Mouse (Mus musculus) limb, embryonic 14.5 days (tissue): ENCODE results near the gene Med13l. TPM values are rescaled to one million over a fixed set of nuclear protein-coding genes. Genes with fewer than 3 reads are reported as not detected.

Source experiments
- ATAC-seq: fragments of 200-750 bp; cut with Nextera tagmentation; 2 replicates; pipeline ENCODE4 v1.8.0; 2017; ENCODE audit warnings: low read depth, moderate number of reproducible peaks, moderate TSS enrichment; ENCODE audit not compliant: low FRiP score
- DNase-seq: peaks from one replicate; pipeline ENCODE4 v3.0.0-alpha.2; 2015; ENCODE audit warnings: low spot score
- H3K27ac ChIP-seq: fragments of 300-500 bp; sonication (generic); replicated peaks from 2 replicates; pipeline ENCODE4 v1.5.1; 2014; ENCODE audit warnings: low read depth, mild to moderate bottlenecking, low read length, moderate library complexity, mixed read lengths
- H3K27me3 ChIP-seq: fragments of 300-500 bp; sonication (generic); 2 replicates; pipeline ENCODE4 v1.6.1; 2014; ENCODE audit warnings: low read length, mixed read lengths; ENCODE audit not compliant: control insufficient read depth, insufficient read depth
- H3K36me3 ChIP-seq: fragments of 300-500 bp; sonication (generic); 2 replicates; pipeline ENCODE4 v1.6.1; 2014; ENCODE audit warnings: mild to moderate bottlenecking, low read length, moderate library complexity, mixed read lengths; ENCODE audit not compliant: control insufficient read depth, insufficient read depth
- H3K4me1 ChIP-seq: fragments of 300-500 bp; sonication (generic); 2 replicates; pipeline ENCODE4 v1.6.1; 2014; ENCODE audit warnings: antibody characterized with exemption, low read length, mixed read lengths; ENCODE audit not compliant: control insufficient read depth, insufficient read depth
- H3K4me2 ChIP-seq: fragments of 300-500 bp; sonication (generic); replicated peaks from 2 replicates; pipeline ENCODE4 v1.6.1; 2014; ENCODE audit warnings: low read depth, mild to moderate bottlenecking, low read length, moderate library complexity; ENCODE audit not compliant: severe bottlenecking
- H3K4me3 ChIP-seq: fragments of 300-500 bp; sonication (generic); replicated peaks from 2 replicates; pipeline ENCODE4 v1.5.1; 2014; ENCODE audit warnings: low read length
- H3K9ac ChIP-seq: fragments of 300-500 bp; sonication (generic); 2 replicates; pipeline ENCODE4 v1.6.1; 2014; ENCODE audit warnings: mild to moderate bottlenecking, low read depth, low read length, moderate library complexity; ENCODE audit not compliant: severe bottlenecking
- H3K9me3 ChIP-seq: fragments of 300-500 bp; sonication (generic); 2 replicates; pipeline ENCODE4 v1.6.1; 2016; ENCODE audit warnings: low read length; ENCODE audit not compliant: control insufficient read depth
- POLR2A ChIP-seq: fragments of 200-500 bp; IDR thresholded peaks from 2 replicates; pipeline ENCODE4 v1.8.0; 2012; ENCODE audit warnings: inconsistent platforms, mild to moderate bottlenecking, moderate library complexity, borderline replicate concordance; ENCODE audit not compliant: insufficient read depth, insufficient read length; ENCODE audit errors: extremely low read depth
- WGBS: fragments of 180-500 bp; shearing (Covaris S2); extraction: QIAGEN DNeasy Blood & Tissue Kit; methylation state at CpG from one replicate; pipeline ENCODE4 v1.1.7; 2014; 5-methylcytosine and 5-hydroxymethylcytosine counted together
- polyA plus RNA-seq, 2 experiments: library from polyadenylated mRNA; depleted of rRNA in 1 of 2; stranded (reverse) in 1 of 2; unstranded in 1 of 2; fragments of >200 nt; fragmentation: Nextera tagmentation in 1 of 2; extraction: Ambion mirVana in 1 of 2; gene quantifications; 2 replicates each; pipeline versions ENCODE4 v1.2.1 to v1.2.3; 2012 to 2014

Med13l gene
- polyA plus RNA-seq, 2 experiments = 17.8 to 19.8 TPM

DNA sequence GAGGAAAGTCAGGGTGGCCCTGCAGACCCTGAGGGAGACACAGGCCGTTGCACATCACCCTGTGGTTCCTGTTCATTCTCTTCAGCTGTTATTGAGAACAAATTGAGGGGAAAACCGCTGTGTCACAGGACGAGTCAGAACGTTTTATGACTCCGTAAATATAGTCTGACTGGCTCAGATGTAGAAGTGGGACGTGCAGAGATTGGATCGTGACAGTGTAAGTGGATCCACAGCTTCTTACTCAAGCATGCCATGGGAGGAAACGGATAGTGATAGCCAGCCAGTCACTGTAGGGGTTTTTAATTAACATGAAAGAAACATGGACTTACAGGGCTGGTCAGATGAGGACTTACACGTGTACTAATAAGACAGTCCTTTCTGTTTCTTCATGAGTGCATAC is 174.0 kb downstream of the Med13l start:
- Histone ChIP-seq H3K4me3 (no peak overlapping the region), H3K4me1 (no peaks in the 10 kb centered on the region), H3K9me3 (no peaks in the 10 kb centered on the region), H3K27me3 (no peaks in the 10 kb centered on the region), H3K4me2 (no peak overlapping the region), H3K9ac (no peak overlapping the region), H3K36me3 (peaks cover 70% of the 10 kb centered on the region), H3K27ac (no peak overlapping the region)
- ATAC-seq (no peak), DNase-seq (no peak)
- 36% methylated on average over 9 of the region's 9 CpGs for WGBS
- TF ChIP-seq POLR2A = no peak

DNA sequence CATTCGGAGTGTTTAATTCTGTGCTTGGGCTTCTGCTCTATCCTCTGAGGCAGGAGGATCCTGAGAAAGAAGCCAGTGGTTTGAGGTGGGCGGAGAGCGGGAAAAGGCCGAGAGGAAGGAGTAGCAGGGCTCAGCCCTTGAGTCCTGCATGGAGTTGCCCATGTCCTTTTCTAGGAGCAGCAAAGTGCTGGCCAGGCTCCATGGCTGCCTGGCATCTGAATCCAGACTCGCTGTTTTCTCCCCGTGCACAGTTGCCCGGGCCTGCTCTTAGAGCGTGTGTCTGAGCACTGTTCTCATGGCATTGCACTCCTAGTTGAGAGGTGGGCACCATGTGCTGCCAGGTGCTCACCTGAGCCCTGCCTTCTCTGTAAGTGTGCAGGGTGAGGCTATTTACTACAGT is 175.3 kb downstream of the Med13l start:
- Histone ChIP-seq H3K27ac (no peak overlapping the region), H3K9me3 (no peaks in the 10 kb centered on the region), H3K36me3 (peaks cover 70% of the 10 kb centered on the region), H3K4me3 (no peak overlapping the region), H3K4me2 (no peak overlapping the region), H3K9ac (no peak overlapping the region), H3K27me3 (no peaks in the 10 kb centered on the region), H3K4me1 (no peaks in the 10 kb centered on the region)
- ATAC-seq = no peak
- no peak for DNase-seq
- no peak for TF ChIP-seq POLR2A
- 93% methylated on average over 8 of the region's 8 CpGs for WGBS

DNA sequence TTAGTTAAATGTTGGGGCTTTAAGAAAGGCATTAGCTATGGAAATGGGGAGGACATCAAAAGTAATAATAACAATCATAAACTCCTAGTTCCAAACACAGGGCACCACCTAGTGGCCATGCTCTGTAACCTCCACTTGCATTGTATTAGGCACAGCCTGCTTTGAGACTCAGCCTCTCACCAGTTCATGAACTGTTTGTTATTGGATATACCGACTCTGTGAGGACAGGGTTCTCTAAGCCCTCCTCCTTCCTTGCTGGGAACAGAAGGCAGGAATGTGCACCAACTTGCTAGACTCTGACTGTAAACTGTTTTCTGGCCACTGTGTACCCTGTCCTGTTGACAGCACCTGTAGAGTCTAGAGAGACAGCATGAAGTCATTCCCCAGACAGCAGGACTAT is 177.1 kb downstream of the Med13l start:
- Histone ChIP-seq H3K36me3 (peaks cover 77% of the 10 kb centered on the region), H3K9me3 (no peaks in the 10 kb centered on the region), H3K4me1 (no peaks in the 10 kb centered on the region), H3K9ac (no peak overlapping the region), H3K4me2 (no peak overlapping the region), H3K27ac (no peak overlapping the region), H3K27me3 (no peaks in the 10 kb centered on the region), H3K4me3 (no peak overlapping the region)
- DNase-seq = peak; percentile 78
- WGBS = 24% methylated on average over 1 of the region's 1 CpGs
- TF ChIP-seq POLR2A = no peak
- ATAC-seq = peak; percentile 68; the same call in 1 of the 2 replicates

DNA sequence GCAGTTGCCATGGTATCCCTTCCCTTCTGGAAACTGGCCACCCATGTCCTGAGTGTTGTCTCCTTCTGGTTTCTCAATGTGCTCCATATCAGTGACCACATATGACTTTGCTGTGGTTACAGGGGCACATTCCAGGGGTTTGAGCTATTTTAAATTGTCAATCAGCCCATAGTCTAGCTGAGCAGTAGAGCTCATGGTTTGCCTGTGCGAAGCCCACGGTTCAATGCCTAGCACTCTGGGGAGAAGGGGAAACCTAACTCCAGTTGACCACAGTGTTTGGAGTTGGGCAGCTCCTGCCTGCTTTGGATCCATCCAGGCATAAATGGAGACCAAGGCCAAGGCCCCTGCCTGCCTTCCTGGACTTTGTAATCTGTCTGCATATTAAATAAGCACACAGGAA is 182.6 kb downstream of the Med13l start:
- peaks cover 91% of the 10 kb centered on the region for H3K36me3 ChIP-seq
- 96% methylated on average over 2 of the region's 2 CpGs for WGBS

DNA sequence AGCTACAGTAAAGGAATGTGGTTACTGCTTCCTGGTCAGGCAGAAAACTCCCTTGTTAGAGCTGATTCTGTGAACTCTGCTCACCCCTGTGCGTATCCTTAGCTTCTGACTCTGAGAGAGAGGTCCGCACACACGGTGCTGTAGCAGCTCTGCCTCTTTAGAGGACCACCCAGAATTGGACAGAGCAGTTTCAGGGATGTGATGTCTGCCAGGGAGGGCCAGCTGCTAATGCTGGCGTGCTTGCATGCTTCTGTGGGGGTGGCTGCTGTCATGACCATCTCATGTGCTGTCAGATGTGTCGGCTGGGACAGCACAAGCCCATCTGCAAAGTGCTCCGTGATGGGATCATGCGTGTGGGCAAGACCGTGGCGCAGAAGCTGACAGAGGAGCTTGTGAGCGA is 186.5 kb downstream of the Med13l start:
- WGBS = 93% methylated on average over 10 of the region's 10 CpGs
- Histone ChIP-seq H3K4me3 (no peak overlapping the region), H3K36me3 (peaks cover 91% of the 10 kb centered on the region)

More for the DNA sequence above, 182.6 kb downstream of the Med13l start:
- H3K4me1 ChIP-seq = no peaks in the 10 kb centered on the region
- no peaks in the 10 kb centered on the region for H3K9me3 ChIP-seq
- no peak for ATAC-seq
- no peak for TF ChIP-seq POLR2A
- H3K27me3 ChIP-seq = no peaks in the 10 kb centered on the region
- no peak overlapping the region for H3K4me3 ChIP-seq
- H3K27ac ChIP-seq = no peak overlapping the region
- no peak overlapping the region for H3K9ac ChIP-seq
- no peak for DNase-seq
- no peak overlapping the region for H3K4me2 ChIP-seq

More for the DNA sequence above, 186.5 kb downstream of the Med13l start:
- Histone ChIP-seq H3K27me3 (no peaks in the 10 kb centered on the region), H3K4me1 (no peaks in the 10 kb centered on the region), H3K27ac (no peak overlapping the region), H3K9ac (no peak overlapping the region), H3K4me2 (no peak overlapping the region), H3K9me3 (no peaks in the 10 kb centered on the region)
- ATAC-seq = no peak
- DNase-seq = no peak
- no peak for TF ChIP-seq POLR2A
